Mouse (Mus musculus) CH12.LX (cell line): Measurements from ENCODE around the gene Sycn.

Experiments
- CTCF ChIP-seq, 2 experiments: IDR thresholded peaks in 1 of 2; conservative IDR thresholded peaks in 1 of 2; 2 replicates each; pipeline ENCODE4 v1.5.1; 2011 to 2012; ENCODE audit warnings: low read depth in 2 of 2, low read length in 2 of 2, improper control_type of control experiment in 1 of 2, inconsistent platforms in 1 of 2, mild to moderate bottlenecking in 1 of 2, moderate library complexity in 1 of 2
- JUND ChIP-seq: conservative IDR thresholded peaks from 2 replicates; pipeline ENCODE4 v1.6.1; 2011; ENCODE audit warnings: low read depth, low read length, improper control_type of control experiment
- POLR2AphosphoS2 ChIP-seq: IDR thresholded peaks from 2 replicates; pipeline ENCODE4 v1.6.1; 2011; ENCODE audit warnings: low read depth, low read length, improper control_type of control experiment
- RCOR1 ChIP-seq: conservative IDR thresholded peaks from 2 replicates; pipeline ENCODE4 v1.6.1; 2012; ENCODE audit warnings: low read depth, mild to moderate bottlenecking, inconsistent platforms, low read length, improper control_type of control experiment
- ZMIZ1 ChIP-seq: IDR thresholded peaks from 2 replicates; pipeline ENCODE4 v1.6.1; 2012; ENCODE audit warnings: low read depth, mild to moderate bottlenecking, inconsistent platforms, low read length, improper control_type of control experiment

GRCm38 (mm10) chr7:28567539-28567938 lies 26.9 kb downstream of the Sycn start:
- TF ChIP-seq CTCF (conservative IDR thresholded peaks at IDR 0.05 in 1 of 2, IDR thresholded peaks at IDR 0.05 in 1 of 2; ENCODE audit: low read depth in 2 of 2, low read length in 2 of 2) = no peak
- no peak for TF ChIP-seq JUND
- TF ChIP-seq POLR2AphosphoS2 = no peak
- TF ChIP-seq ZMIZ1 = no peak
- no peak for TF ChIP-seq RCOR1
